Mouse (Mus musculus) stomach, postnatal 0 days (tissue): ENCODE measurements around the gene Nudcd3.

ENCODE experiments used
- CTCF ChIP-seq: IDR thresholded peaks from 2 replicates; pipeline ENCODE4 v1.5.1; 2016; ENCODE audit warnings: antibody characterized with exemption, low read depth, mild to moderate bottlenecking, moderate library complexity
- EP300 ChIP-seq: optimal IDR thresholded peaks from 2 replicates; pipeline ENCODE3; 2016; ENCODE audit warnings: antibody characterized with exemption

DNA sequence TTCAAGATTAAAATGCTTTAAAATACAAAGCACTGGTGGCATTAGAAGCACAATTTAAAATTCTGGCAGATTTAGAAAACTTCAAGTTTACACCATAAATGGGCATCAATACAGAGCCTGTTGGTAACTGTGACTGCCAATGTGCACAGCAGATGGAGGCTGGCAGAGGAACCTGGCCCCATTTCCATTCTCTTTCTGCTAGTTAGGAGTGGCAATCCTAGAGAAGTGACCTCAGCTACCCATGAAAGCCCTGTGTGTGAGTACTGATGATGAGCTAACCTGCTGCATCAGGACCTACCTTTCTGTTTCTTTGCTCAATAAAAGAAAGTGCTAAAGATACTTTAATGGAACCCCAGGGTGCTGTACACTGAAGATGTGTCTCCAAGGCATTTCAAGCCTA lies 90.2 kb downstream of the Nudcd3 start:
- TF ChIP-seq EP300: no peak
- TF ChIP-seq CTCF: no peak
